Mouse (Mus musculus) gastrocnemius, adult 18-20 months (tissue): ENCODE measurements around the gene Ldlr. TPM values are rescaled to one million over a fixed set of nuclear protein-coding genes. Genes with fewer than 3 reads are reported as not detected.
"Not testable (repeated sequence)": the region's sequence is repeated elsewhere in the genome, so short reads cannot be mapped to it uniquely, and the experiment has no call there.

ENCODE experiments used
- DNase-seq: peaks from one replicate; pipeline ENCODE4 v3.0.0; 2021; ENCODE audit warnings: low spot score
- long read RNA-seq, 2 experiments: library from polyadenylated mRNA; stranded (forward); transcript quantifications; one replicate each; pipeline ENCODE4 v2.0.0; 2021
- total RNA-seq, 2 experiments: library from RNA; stranded (reverse); gene quantifications; 2 replicates each; pipeline ENCODE4 v1.2.3; 2021

Ldlr gene
- total RNA-seq: 1 to 10 TPM; 2.4 to 2.6 TPM
- long read RNA-seq, experiment 1, full-length matches to known transcripts: 2 of 2 reads
- long read RNA-seq, experiment 1, partial matches to known transcripts: 0 of 2 reads
- long read RNA-seq, experiment 1, other reads (novel, unspliced or antisense): 0 of 2 reads
- long read RNA-seq, experiment 2: 0 reads

DNA sequence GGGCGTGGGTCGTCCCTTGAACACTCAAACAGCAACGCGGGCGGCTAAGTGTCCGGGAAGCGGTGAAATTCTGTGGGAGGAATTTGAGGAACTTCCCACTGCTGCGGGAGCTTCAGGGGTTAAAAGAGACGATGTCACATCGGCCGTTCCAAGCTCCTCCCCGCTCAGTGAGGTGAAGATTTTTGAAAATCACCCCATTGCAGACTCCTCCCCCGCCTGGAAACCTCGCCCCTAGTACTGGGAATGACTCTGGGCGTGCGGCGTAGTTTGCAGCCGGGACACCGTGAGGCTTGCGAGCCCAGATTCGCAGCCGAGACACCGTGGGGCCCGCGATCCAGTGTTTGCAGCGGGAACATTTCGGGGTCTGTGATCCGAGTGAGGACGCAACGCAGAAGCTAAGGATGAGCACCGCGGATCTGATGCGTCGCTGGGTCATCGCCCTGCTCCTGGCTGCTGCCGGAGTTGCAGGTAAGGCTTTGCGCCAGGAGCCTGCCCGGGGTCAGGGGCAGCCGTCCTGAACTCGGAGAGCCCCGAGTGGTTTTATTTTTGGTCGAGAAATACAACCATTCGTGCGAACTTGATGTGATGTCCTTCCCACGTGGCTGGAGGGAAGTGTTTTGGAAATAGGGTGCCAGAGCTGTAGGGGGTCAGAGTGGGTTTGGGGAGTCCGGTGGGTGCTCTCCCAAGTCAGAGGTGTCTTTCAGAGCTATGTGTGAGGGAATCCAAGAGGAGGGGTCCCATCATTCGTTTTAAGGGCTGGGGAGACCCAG, at the start of gene Ldlr:
Gene Ldlr (plus strand): TSS at position 107 of the 770 bp plus-strand sequence.
- DNase-seq: peak; percentile 86

DNA sequence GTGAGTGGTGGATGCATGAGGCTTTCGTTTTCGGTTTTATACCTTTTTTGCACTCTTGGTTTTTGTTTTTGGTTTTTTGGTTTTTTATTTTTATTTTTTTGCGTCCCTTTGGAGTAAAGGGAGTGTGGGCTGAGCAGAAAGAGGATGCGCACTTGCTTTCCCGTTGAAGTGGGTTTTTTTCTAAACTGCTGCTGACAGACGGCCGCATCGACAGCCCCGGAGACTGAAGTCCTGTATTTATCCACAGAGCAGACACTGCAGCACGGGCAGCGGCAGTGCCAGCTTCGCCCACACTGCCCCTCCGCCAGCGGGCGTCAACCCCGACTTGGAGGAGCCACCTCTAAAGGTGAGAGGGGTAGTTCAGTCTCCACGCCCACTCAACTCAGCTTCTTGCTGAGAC, 45.6 kb upstream of the Ldlr start:
- no peak for DNase-seq

DNA sequence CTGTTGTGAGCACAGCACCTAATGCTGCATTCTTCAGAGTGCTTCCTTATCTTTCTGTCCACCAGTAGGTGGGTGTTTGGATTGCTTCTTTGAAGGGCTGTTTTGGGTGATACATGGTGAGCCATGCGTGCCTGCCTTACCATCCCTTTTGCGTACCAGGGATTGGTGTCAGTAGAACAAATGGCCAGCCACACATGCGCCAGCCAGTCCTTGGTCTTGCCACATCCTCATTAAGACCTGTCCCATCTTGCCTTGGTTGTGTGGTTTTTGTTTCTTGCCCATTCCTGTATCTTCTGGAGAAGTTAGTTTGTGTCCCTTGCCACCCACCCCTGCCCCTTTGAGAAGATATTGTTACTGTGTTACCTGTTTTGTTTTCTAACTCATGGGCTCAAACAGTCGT, 42.8 kb upstream of the Ldlr start:
- no peak for DNase-seq

DNA sequence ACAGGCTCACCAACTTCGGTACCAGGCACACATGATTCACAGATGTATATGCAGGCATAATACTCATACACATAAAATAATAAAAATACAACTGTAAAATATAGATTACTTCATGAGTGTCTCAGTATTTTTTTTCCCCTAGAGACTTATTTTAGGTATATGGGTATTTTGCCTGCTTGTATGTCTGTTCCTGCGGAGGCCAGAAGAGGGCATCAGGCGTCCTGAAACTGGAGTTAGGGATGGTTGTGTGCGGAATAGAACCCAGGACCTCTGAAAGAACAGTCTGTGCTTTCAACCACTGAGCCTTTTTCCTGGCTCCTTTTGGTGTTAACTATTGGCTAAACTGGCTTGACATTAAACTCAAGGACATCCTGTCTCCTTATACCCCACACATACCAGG, 40.5 kb upstream of the Ldlr start:
- no peak for DNase-seq

DNA sequence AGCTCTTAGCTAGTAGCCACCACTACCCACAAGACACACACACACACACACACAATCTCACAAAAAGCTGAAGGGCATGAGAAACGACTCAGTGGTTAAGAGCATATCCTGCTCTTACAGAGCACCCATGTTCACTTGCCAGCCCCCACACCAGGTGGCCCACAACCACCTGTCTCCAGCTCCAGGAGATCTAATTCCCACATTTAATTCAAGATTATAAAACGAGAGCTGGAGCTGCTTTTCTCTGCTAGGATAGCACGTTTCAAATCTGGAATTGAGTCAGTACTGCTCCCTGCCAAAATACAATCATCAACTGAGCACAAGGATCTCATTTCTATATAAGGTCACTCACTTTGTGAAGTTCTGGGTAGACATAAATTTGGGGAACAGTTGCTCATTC, 39.4 kb upstream of the Ldlr start:
- peak; percentile 8 for DNase-seq

DNA sequence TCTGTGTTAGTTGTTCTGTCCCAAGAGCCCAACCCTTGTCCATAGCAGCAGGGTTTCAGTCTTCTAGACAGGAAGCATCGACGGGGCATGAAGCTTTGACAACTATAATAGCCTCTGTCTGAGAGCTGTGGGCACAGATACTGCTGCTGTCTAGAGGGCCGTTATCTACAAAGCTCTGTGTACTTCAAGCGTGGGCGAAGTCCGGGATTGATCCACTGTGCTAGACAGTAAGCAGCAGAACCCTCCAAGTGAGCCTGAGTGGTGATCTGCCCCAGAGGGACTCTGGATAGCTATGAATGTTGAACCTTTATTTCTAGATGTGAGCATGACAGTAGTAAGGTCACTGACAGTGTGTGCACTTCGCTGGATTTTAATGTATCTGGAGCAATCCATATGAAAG, 34.7 kb upstream of the Ldlr start:
- DNase-seq: no peak

DNA sequence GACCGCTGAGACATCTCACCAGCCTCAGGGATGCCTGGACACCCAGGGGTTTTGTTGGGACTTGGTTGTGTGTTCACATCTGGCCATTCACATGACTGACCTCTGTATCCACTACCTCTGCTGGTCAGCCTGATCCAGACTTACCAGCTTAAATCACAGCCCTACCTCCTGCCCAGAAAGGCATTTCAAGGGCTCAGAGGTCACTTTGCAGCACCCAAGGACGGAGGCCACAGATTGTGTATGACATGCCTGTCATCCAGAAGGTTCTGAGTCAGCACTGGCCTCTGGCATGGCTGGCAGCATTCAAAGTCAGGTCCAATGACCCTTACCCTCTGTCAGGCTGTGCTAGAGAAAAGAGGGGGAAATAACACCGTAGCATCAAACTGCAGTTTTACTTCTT, 33.3 kb upstream of the Ldlr start:
- no peak for DNase-seq

DNA sequence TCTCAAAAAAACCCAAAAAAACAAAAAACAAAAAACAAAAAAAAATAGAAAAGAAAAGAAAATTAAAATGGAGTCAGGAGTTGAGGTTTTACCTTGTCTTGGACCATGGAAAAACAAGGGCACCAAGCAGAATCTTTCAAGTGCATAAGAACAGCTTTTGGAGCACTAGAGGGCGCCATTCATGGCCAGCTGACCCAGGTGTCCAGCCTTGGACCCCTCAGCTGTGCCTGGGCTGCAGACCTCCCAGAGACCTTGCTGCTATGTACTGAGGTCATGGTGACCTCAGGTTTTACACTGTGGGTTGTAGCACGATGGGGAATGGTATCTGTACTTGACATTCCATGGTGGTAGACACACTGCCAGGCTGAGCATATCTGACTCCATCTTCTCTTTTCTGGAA, 31.4 kb upstream of the Ldlr start:
- peak; percentile 13 for DNase-seq

DNA sequence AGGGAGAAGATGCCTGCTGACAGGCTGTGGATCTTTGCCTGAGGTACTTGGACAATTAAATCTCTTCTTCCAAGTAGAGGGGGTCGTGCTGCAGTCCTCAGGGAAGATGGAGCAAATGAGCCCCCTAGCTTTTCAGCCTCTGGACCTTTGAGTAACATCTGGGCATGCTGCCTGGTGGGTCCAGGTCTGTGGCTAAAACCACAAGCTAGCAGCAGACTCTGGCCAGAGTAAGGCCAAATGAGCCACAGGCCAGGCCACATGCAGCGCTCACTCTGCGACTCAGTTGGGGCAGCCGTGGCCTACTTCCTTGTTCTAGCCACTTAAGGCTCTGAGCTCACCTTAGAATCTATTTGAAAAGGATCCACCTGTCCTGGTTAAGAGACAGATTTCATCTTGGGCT, 30.8 kb upstream of the Ldlr start:
- DNase-seq: no peak

DNA sequence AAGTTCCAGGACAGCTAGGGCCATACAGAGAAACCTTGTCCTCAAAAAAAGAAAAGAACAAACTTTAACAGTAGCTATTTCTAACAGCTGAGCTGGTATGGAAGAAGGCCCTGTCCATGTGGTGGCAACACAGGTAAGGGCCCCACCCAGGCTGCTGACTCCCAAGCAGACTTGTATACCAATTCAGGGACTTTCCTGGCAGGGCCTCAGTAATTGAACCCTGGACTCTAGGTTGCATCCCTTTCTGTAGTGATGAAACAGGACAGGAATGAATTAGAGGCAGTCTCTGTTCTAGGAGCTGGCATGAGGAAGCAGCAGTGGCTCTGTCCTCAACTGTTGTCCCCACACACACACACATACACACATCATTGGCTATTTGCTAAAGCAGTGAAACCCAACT, 29.2 kb upstream of the Ldlr start:
- DNase-seq: no peak

DNA sequence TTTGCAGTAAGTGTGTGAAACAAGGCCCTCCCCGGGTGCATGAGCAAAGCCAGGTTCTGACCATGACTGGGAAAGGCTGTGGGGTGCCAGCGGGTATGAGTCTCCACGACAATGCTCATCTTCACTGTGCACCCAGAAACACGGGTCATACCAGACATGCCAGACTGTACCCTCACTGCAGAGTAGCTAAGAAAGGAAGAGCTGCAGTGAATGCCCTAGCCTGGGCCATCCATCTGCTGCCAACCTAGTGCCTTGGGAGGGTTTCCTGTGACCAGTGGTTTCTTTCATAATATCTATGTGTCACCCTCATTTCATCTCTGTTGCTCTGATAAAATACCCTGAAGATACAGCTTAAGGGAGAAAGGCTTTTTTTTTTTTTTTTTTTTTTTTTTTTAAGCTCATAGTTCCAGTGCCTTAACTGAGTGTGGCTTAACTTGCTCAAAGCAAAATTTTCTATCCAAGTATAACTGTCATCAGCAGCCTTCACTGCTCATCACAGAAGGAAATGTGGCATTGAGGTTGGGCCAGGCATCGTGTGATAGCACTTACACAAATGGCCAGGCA, 28.0 kb upstream of the Ldlr start:
- DNase-seq: no peak

DNA sequence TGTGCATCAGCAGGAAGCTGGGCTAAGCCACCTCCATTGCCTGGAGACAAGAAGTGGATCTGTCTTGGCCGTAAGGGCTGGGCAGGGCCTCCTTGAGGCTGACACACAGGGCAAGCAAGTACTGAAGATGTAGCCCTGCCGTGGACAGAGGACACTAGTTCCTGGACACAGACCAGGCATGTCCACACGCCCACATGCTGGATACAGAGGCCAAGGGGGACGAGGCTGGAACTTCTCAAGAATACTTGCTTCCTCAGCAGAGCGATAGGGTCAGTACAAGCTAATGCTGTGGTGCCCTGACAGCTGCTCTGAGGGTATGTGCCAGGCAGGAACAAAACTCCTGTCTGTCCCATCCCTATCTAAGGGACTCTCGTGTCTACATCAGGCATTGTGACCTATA, 26.2 kb upstream of the Ldlr start:
- DNase-seq: no peak

DNA sequence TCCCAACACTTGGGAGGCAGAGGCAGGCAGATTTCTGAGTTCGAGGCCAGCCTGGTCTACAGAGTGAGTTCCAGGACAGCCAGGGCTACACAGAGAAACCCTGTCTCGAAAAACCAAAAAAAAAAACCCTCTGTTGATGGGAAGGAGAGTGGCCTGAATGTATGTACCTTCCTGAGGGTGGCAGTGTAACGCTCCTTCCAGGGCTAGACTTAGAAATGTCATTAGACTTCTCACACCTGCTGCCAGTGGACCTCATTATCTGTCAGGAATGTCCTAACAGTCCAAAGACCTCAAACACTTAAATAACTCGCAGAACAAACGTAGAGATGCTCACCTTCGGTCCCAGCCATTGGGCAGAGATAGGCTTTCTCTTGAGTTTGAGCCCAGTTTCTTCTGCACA, 24.0 kb upstream of the Ldlr start:
- DNase-seq: not testable (repeated sequence)

DNA sequence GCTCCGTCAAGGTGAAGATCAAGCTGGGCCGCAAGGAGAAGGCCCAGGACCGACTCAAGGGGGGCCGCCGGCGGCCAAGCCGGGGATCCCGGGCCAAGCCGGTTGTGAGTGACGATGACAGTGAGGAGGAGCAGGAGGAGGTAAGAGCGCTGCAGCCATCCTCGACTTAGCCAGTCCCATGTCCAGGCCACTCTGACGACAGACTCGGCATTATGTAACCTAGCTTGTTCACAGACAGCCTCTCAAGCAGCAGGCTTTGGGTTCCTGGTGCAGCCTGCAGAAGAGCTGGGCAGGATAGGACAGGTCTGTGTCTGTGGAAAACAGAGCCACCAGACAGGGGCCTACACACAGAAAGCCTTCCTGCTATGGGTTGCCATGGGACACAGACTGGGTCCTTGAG, 22.2 kb upstream of the Ldlr start:
- DNase-seq: no peak

DNA sequence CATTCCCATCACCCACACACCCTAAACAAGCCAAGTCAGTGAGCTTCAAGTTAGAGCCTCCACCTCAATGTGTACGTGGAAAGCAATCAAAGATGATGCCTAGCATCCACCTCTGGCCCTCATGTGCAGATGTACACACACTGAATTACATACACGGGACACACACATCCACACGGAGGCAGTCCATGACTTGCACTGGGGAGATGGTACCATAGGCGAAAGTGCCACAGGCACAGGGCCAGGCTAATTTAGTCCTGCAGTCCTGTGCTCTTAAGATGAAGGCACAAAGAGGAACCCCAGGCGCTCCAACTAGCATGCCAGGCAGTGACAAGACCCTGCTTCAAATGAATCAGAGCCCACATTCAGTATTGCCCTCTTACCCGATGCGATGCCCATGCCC, 19.8 kb upstream of the Ldlr start:
- no peak for DNase-seq

DNA sequence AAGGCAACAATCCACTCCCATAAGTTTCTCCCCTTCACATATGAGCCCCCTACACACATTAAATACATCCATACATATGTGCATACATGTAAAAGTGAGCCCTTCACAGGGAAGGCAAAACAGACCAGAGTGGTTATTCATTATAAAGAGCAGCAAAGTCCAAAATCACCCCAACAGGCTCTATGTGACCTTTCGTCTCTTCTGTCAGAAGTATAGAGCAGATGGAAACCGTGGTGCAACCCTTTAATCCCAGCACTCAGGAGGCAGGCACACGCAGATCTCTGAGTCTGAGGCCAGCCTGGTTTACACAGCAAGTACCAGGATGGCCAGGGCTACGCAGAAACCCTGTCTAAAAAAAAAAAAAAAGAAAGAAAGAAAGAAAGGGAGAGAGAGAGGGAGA, 17.2 kb upstream of the Ldlr start:
- DNase-seq: no peak

DNA sequence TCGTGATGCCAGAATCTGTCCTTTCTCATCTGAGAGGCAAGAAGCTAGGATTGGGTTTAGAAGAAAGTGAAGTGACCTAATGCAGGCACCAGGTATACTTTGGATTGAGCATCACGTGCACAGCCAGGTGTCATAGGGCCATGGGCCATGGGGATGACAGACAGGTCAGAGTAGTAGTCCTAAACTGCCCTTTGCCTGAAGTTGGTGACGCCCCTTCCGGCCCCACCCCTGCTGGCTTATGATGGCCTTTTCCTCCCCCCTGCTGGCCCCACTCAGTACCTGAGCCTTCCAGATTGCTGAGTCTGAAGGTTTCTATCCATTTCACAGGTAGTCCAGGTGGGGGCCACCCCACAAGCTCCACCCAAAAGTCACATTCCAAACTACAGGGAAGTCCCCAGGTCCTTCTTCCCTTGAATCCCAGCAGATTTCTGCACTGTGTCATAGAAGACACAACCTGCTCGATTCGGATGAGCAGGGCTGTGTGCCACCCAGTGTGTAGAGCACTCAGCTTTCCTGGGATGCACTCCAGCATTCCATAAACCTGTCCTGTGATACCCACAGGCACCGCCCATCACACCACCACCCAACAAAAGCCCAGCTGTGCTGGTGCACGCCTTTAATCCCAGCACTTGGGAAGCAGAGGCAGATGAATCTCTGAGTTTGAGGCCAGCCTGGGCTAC, 16.6 kb upstream of the Ldlr start:
- no peak for DNase-seq

DNA sequence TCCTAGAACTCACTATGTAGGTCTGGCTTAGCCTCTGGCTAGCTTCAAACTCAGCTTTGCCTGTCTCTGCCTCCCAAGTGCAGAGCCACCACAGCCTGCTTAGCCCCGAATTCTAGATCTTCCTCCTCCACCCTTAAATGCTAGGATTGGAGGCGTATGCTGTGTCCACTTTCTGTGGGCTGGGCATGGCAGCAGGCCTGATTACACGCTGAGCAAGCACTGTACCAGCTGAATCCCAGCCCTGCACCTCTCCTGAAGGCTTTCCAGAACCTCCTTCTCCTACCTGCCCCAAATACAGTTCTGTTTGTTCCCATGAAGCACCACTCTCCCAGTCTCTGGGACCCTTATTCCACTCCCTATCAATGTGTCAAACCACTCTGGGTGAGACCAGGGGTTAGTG, 13.9 kb upstream of the Ldlr start:
- DNase-seq: no peak

DNA sequence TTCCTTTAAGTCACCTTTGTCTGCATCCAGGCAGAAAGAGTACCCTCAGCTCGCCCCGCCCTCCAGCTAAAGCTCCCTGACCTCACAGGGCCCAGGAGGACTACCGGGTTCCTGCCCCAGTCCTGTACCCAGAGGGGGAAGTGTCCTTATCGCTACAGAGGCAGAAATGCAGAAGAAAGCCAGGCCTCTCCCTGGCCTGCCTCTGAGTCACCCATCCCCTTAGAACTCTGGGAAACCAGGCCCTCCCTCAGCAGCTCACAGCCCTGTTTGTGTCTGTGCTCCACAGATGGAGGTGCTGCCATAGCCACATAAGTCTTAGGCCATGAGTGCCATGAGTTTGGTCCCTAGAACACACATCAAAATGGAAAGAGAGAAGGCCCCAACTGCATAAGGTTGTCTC, 8.0 kb upstream of the Ldlr start:
- no peak for DNase-seq

DNA sequence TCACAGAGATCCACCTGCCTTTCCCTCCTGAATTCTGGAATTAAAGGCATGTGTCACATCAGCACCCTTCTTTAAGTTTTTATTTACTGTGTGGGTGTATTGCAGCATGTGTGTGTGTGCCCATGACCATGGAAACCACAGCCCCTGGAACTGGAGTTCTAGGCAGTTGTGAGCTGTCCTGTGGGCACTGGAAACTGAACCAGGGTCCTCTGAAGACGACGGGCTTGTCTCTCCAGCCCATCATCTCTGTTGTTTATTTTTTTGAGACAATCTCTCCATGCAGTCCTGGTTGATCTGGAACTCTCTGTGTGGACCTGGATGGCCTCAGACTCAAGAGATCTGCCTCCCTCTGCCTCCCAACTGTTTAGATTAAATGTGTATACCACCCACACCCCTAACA, 6.3 kb upstream of the Ldlr start:
- DNase-seq: no peak

DNA sequence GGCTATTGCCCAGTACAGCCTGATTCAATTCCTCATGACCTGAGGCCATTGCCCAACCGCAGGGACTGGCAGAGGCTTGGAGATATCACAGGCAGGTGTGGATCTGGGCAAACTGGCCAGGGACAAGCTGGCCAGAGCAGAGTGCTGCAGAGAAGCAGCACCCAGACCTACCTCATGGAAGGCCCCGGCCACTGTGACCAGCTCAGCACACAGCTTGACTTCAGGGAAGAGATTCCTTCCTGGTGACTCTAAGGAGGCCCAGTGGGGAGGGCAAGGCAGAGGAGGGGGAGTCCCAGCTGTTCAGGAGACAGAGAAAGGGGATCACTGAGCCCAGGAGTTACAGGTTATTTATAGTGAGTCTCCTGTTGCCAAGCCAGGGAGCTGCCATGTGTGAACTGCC, 2.2 kb upstream of the Ldlr start:
- peak; percentile 67 for DNase-seq

DNA sequence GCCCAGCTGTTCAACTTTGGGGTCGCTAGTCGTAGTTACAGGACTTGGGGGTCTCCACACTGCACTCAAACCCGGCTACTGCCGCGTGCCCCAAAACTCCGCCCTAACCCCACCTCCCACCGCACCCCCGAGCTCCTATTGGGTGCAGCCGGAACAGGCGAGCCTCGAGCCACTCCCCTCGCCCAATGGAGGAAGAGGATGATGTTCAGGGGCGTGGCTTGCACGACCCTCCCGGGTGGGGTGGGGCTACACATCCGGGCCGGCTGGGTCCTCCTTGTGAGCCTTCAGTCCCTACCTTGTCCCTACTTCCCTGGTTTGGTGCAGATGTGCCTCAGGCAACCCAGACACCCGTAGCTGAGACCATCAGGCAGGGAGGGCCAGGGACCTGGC, 859 bp downstream of the Ldlr start:
- DNase-seq: peak; percentile 92
